In genomic region chr10:42999324-42999723, GRCm38 (mm10) we compare ENCODE assay signal across 13 mouse cellular contexts.
"Had no signal": no experiment of that assay in that cellular context is flagged by ENCODE, and none has a peak within 500 bp of the region (broad histone marks: within the 10 kb centered on the region; RNA-seq: fewer than 3 reads in every experiment).

No protein-coding gene starts in this region.

- H3K27me3 ChIP-seq: midbrain, embryonic 12.5 days had no signal

- H3K9me3 ChIP-seq: kidney, embryonic 15.5 days; liver, embryonic 13.5 days; midbrain, embryonic 12.5 days had no signal

- H3K9ac ChIP-seq: kidney, embryonic 15.5 days; liver, embryonic 13.5 days; midbrain, embryonic 12.5 days had no signal

- H3K4me3 ChIP-seq: kidney, embryonic 15.5 days; left cerebral cortex, adult 2 months; liver, embryonic 13.5 days; midbrain, embryonic 12.5 days had no signal

- H3K4me2 ChIP-seq: kidney, embryonic 15.5 days; liver, embryonic 13.5 days; midbrain, embryonic 12.5 days had no signal

- DNase-seq: kidney, adult 8-10 months; kidney, postnatal 10 days; kidney, postnatal 36 days; layer of hippocampus, postnatal 36 days; liver, embryonic 13.5 days; lung, adult 2 months; lung, postnatal 14 days; lung, postnatal 4 days; thymus, adult 18-20 months; thymus, postnatal 36 days had no signal

- H3K27ac ChIP-seq: kidney, embryonic 15.5 days; left cerebral cortex, adult 2 months; liver, embryonic 13.5 days; midbrain, embryonic 12.5 days had no signal

- H3K36me3 ChIP-seq: kidney, embryonic 15.5 days; liver, embryonic 13.5 days; midbrain, embryonic 12.5 days had no signal
